Mouse (Mus musculus) embryonic fibroblast, embryonic 13.5 days (primary cell): ENCODE measurements at regions not wholly inside any gene's neighbourhood (a gene's known extent, or its start where the extent isn't known, plus 50 kb on each side); places are given as distances from the start of the nearest gene placed in this dataset.

ENCODE experiments used
- CTCF ChIP-seq: IDR thresholded peaks from 2 replicates; pipeline ENCODE4 v1.5.1; 2011; ENCODE audit warnings: mild to moderate bottlenecking, control low read depth, low read length, moderate library complexity, borderline replicate concordance; ENCODE audit not compliant: insufficient read depth
- POLR2A ChIP-seq: IDR thresholded peaks from 2 replicates; pipeline ENCODE4 v1.6.1; 2011; ENCODE audit warnings: low read depth, mild to moderate bottlenecking, control low read depth, low read length, moderate library complexity

GRCm38 (mm10) chr13:28571716-28572115 is 314.4 kb downstream of the Gm11361 start:
- no peak for TF ChIP-seq POLR2A
- no peak for TF ChIP-seq CTCF
